Mouse (Mus musculus) intestine, postnatal 0 days (tissue): ENCODE data around the gene Efemp2. TPM values are rescaled to one million over a fixed set of nuclear protein-coding genes. Genes with fewer than 3 reads are reported as not detected.

ENCODE experiments used
- ATAC-seq: fragments of 200-750 bp; cut with Nextera tagmentation; 2 replicates; pipeline ENCODE4 v1.8.0; 2017; ENCODE audit warnings: mild to moderate bottlenecking, moderate TSS enrichment, moderate library complexity
- H3K27ac ChIP-seq: fragments of 300-500 bp; sonication (generic); 2 replicates; pipeline ENCODE4 v1.5.1; 2014; ENCODE audit warnings: mild to moderate bottlenecking, low read depth, low read length, moderate library complexity
- H3K27me3 ChIP-seq: fragments of 300-500 bp; sonication (generic); replicated peaks from 2 replicates; pipeline ENCODE4 v1.6.1; 2014; ENCODE audit warnings: low read length, mixed read lengths; ENCODE audit not compliant: control insufficient read depth, insufficient read depth
- H3K36me3 ChIP-seq: fragments of 300-500 bp; sonication (generic); 2 replicates; pipeline ENCODE4 v1.6.1; 2014; ENCODE audit warnings: mild to moderate bottlenecking, moderate library complexity; ENCODE audit not compliant: control insufficient read depth, insufficient read depth
- H3K4me1 ChIP-seq: fragments of 300-500 bp; sonication (generic); replicated peaks from 2 replicates; pipeline ENCODE4 v1.6.1; 2014; ENCODE audit warnings: antibody characterized with exemption, low read length, mixed read lengths; ENCODE audit not compliant: control insufficient read depth, insufficient read depth
- H3K4me2 ChIP-seq: fragments of 300-500 bp; sonication (generic); replicated peaks from 2 replicates; pipeline ENCODE4 v1.6.1; 2014; ENCODE audit warnings: low read depth, mild to moderate bottlenecking, moderate library complexity
- H3K4me3 ChIP-seq: fragments of 300-500 bp; sonication (generic); 2 replicates; pipeline ENCODE4 v1.5.1; 2014; ENCODE audit warnings: low read depth, low read length
- H3K9ac ChIP-seq: fragments of 300-500 bp; sonication (generic); 2 replicates; pipeline ENCODE4 v1.6.1; 2014; ENCODE audit warnings: mild to moderate bottlenecking, low read depth, low read length
- H3K9me3 ChIP-seq: fragments of 300-500 bp; sonication (generic); 2 replicates; pipeline ENCODE4 v1.6.1; 2016; ENCODE audit warnings: mixed run types; ENCODE audit not compliant: control insufficient read depth
- CTCF ChIP-seq: sonication (generic); IDR thresholded peaks from 2 replicates; pipeline ENCODE4 v1.5.1; 2016; ENCODE audit warnings: low read depth, mild to moderate bottlenecking, control low read depth, antibody characterized with exemption, moderate library complexity
- WGBS: fragments of 180-500 bp; shearing (Covaris S2); extraction: QIAGEN DNeasy Blood & Tissue Kit; methylation state at CpG from one replicate; pipeline ENCODE4 v1.1.7; 2014; 5-methylcytosine and 5-hydroxymethylcytosine counted together
- polyA plus RNA-seq: library from polyadenylated mRNA; unstranded; fragments of >200 nt; fragmentation: Nextera tagmentation; extraction: Ambion mirVana; gene quantifications from 2 replicates; pipeline ENCODE4 v1.2.1, GENCODE M21; 2015

Gene Efemp2
- polyA plus RNA-seq, 1 experiment from 2014 or later, result 40.7 TPM

- H3K27ac ChIP-seq, result no peak overlapping the region
- no peak for ATAC-seq
- H3K9ac ChIP-seq, result no peak overlapping the region
- H3K4me2 ChIP-seq, result no peak overlapping the region
- H3K36me3 ChIP-seq, result peaks cover 53% of the 10 kb centered on the region
- 90% methylated on average over 9 of the region's 9 CpGs for WGBS
- TF ChIP-seq CTCF, result no peak
- no peak overlapping the region for H3K4me3 ChIP-seq
- H3K27me3 ChIP-seq, result no peaks in the 10 kb centered on the region
- H3K9me3 ChIP-seq, result no peaks in the 10 kb centered on the region
- H3K4me1 ChIP-seq, result peaks cover 4% of the 10 kb centered on the region; the same call in 1 of the 2 replicates
Observed at GRCm38 (mm10) chr19:5463212-5463611, 10.5 kb upstream of the Efemp2 start.

DNA sequence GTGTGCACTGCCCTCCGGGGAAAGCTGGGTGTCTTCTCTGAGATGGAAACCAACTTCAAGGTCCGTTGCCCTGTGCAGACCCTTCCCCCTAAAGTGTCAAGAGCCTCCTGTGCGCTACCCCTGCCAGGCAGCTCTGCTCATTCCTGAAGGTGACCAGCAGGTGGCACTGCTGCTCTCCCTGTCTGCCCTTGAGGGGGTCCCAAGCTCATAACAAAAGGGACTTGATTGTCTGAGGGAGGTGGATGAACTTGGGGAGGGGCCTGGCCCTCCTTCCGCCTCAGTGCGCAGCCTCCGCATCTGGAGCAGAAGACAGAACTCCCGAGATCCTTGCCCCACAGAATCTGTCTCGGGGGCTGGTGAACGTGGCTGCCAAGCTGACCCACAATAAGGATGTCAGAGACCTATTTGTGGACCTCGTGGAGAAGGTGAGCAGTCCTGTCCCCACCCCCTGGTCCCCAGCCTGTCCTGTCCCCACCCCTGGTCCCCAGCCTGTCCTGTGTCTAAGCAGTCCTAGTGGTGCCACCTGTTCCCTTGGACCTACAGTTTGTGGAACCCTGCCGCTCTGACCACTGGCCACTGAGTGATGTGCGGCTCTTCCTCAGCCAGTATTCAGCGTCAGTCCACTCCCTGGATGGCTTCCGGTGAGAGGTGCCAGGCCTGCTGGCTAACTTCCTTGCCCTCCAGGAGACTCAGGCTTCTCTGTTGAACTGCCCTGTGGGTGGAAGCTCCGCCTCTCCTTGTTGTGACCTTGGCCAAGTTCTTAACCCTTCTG, 9.8 kb upstream of the Efemp2 start:
- H3K4me2 ChIP-seq, result peak overlapping the region; percentile 17
- no peak overlapping the region for H3K27ac ChIP-seq
- H3K9me3 ChIP-seq, result no peaks in the 10 kb centered on the region
- no peak overlapping the region for H3K4me3 ChIP-seq
- H3K36me3 ChIP-seq, result peaks cover 53% of the 10 kb centered on the region
- no peak for ATAC-seq
- 45% methylated on average over 15 of the region's 15 CpGs for WGBS
- peaks cover 4% of the 10 kb centered on the region; the same call in 1 of the 2 replicates for H3K4me1 ChIP-seq
- H3K9ac ChIP-seq, result no peak overlapping the region
- H3K27me3 ChIP-seq, result no peaks in the 10 kb centered on the region
- peak; percentile 94 for TF ChIP-seq CTCF

DNA sequence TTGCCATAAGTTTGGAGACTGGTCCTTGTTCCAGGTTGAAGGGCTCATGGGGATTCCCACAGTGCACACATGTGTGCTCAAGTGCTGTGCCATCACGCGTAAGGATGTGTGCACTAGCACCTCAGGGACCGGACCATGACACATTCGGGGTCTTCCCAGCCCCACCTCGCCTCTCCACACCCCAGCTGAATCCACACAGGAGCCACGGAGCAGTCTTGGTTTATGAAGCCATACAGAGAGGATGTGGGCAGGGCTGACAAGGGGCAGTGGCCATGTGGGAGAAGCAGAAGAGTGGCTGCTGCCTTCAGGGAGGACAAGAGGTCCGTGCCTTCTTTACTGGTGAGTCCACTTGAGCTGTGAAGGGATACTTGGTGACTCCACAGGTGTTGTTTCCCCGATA, 8.7 kb upstream of the Efemp2 start:
- peaks cover 2% of the 10 kb centered on the region; the same call in 1 of the 2 replicates for H3K4me1 ChIP-seq
- no peaks in the 10 kb centered on the region for H3K27me3 ChIP-seq
- H3K4me2 ChIP-seq, result no peak overlapping the region
- H3K9me3 ChIP-seq, result no peaks in the 10 kb centered on the region
- H3K27ac ChIP-seq, result no peak overlapping the region
- no peak overlapping the region for H3K4me3 ChIP-seq
- no peak overlapping the region for H3K9ac ChIP-seq
- TF ChIP-seq CTCF, result no peak
- H3K36me3 ChIP-seq, result peaks cover 53% of the 10 kb centered on the region
- no peak for ATAC-seq
- 98% methylated on average over 8 of the region's 8 CpGs for WGBS

GRCm38 (mm10) chr19:5466916-5467500, 6.7 kb upstream of the Efemp2 start:
- Histone ChIP-seq H3K36me3 (peaks cover 53% of the 10 kb centered on the region), H3K4me1 (no peaks in the 10 kb centered on the region), H3K9ac (no peak overlapping the region), H3K9me3 (no peaks in the 10 kb centered on the region), H3K4me2 (no peak overlapping the region), H3K27me3 (no peaks in the 10 kb centered on the region), H3K4me3 (no peak overlapping the region), H3K27ac (no peak overlapping the region)
- 90% methylated on average over 6 of the region's 6 CpGs for WGBS
- ATAC-seq, result no peak
- TF ChIP-seq CTCF, result no peak

- Histone ChIP-seq H3K27ac (no peak within 1 kb of the TSS), H3K4me2 (no peak within 1 kb of the TSS), H3K9me3 (no peaks in the 10 kb centered on the region), H3K27me3 (no peaks in the 10 kb centered on the region), H3K9ac (no peak within 1 kb of the TSS), H3K4me3 (no peak within 1 kb of the TSS), H3K36me3 (peaks cover 42% of the 10 kb centered on the region), H3K4me1 (no peaks in the 10 kb centered on the region)
- no peak for TF ChIP-seq CTCF
- ATAC-seq, result no peak
- WGBS, result 47% methylated on average over 5 of the region's 5 CpGs
Observed at GRCm38 (mm10) chr19:5468374-5468773, 5.4 kb upstream of the Efemp2 start, which contains the start of gene Ctsw. Ctsw (minus strand) TSS chr19:5468507.

- H3K4me1 ChIP-seq, result no peaks in the 10 kb centered on the region
- no peak overlapping the region for H3K27ac ChIP-seq
- no peak for TF ChIP-seq CTCF
- ATAC-seq, result no peak
- H3K27me3 ChIP-seq, result no peaks in the 10 kb centered on the region
- H3K9me3 ChIP-seq, result no peaks in the 10 kb centered on the region
- H3K9ac ChIP-seq, result no peak overlapping the region
- 60% methylated on average over 5 of the region's 5 CpGs for WGBS
- no peak overlapping the region for H3K4me3 ChIP-seq
- H3K4me2 ChIP-seq, result no peak overlapping the region
- H3K36me3 ChIP-seq, result peaks cover 10% of the 10 kb centered on the region; the same call in 1 of the 2 replicates
Observed at GRCm38 (mm10) chr19:5471846-5472245, 1.9 kb upstream of the Efemp2 start.
